7 mouse cellular contexts compared by ENCODE assay signal in genomic region chr11:93471573-93472179, GRCm38 (mm10).
DNase-seq lines count a peak whose midpoint lies in the region; ATAC-seq and TF ChIP-seq lines count a peak whose summit lies in the region.

No protein-coding gene starts in this region.

- no peak overlapping the region for H3K4me3 ChIP-seq in forebrain, postnatal 0 days (ENCODE audit: low read depth, low read length)
- no peak overlapping the region for H3K4me3 ChIP-seq in hindbrain, embryonic 12.5 days

- no peak overlapping the region for H3K9ac ChIP-seq in forebrain, postnatal 0 days
- no peak overlapping the region for H3K9ac ChIP-seq in hindbrain, embryonic 12.5 days

- WGBS in forebrain, postnatal 0 days: 22% methylated on average over 10 of the region's 10 CpGs
- 33% methylated on average over 10 of the region's 10 CpGs for WGBS in hindbrain, embryonic 12.5 days

- H3K36me3 ChIP-seq in forebrain, postnatal 0 days (ENCODE audit: insufficient read depth): no peaks in the 10 kb centered on the region
- no peaks in the 10 kb centered on the region for H3K36me3 ChIP-seq in hindbrain, embryonic 12.5 days

- no peak overlapping the region for H3K27ac ChIP-seq in forebrain, postnatal 0 days (ENCODE audit: low read depth, low read length)
- no peak overlapping the region for H3K27ac ChIP-seq in hindbrain, embryonic 12.5 days

- no peaks in the 10 kb centered on the region for H3K27me3 ChIP-seq in forebrain, postnatal 0 days (ENCODE audit: insufficient read depth, low read length)
- no peaks in the 10 kb centered on the region for H3K27me3 ChIP-seq in hindbrain, embryonic 12.5 days

- TF ChIP-seq CTCF in forebrain, postnatal 0 days (IDR thresholded peaks at IDR 0.05; ENCODE audit: low read depth): peak; percentile 96

- DNase-seq in WW6 (ENCODE audit: low read depth, low spot score): peak; percentile 57
- DNase-seq in cerebellum, adult 18-20 months: peak; percentile 97
- DNase-seq in forebrain, postnatal 0 days: peak; percentile 92
- DNase-seq in layer of hippocampus, postnatal 25 days (ENCODE audit: extremely low spot score in 1 of 2, low spot score in 1 of 2): peak; percentile 68 to 71
- DNase-seq in right cerebral cortex, postnatal 36 days (ENCODE audit: low spot score in 2 of 2): peak; percentile 73 to 76

- no peaks in the 10 kb centered on the region for H3K4me1 ChIP-seq in forebrain, postnatal 0 days (ENCODE audit: insufficient read depth)
- H3K4me1 ChIP-seq in hindbrain, embryonic 12.5 days: no peaks in the 10 kb centered on the region

- peak; percentile 73 for ATAC-seq in forebrain, postnatal 0 days
- peak; percentile 61; the same call in 1 of the 2 replicates for ATAC-seq in hindbrain, embryonic 12.5 days (ENCODE audit: low FRiP score)
- peak; percentile 93 for ATAC-seq in megakaryocyte progenitor cell, adult 5-6 weeks (replicated peaks; ENCODE audit: poor library complexity)

- H3K4me2 ChIP-seq in forebrain, postnatal 0 days (ENCODE audit: low read depth): peak overlapping the region; percentile 7; the same call in 1 of the 2 replicates
- H3K4me2 ChIP-seq in hindbrain, embryonic 12.5 days (replicated peaks): peak overlapping the region; percentile 14; the same call in 1 of the 2 replicates

- H3K9me3 ChIP-seq in forebrain, postnatal 0 days (ENCODE audit: low read length): no peaks in the 10 kb centered on the region
- no peaks in the 10 kb centered on the region for H3K9me3 ChIP-seq in hindbrain, embryonic 12.5 days (replicated peaks)
